Mouse (Mus musculus) heart, postnatal 0 days (tissue): ENCODE data around the gene Myo9a.

ENCODE experiments used
- CTCF ChIP-seq: IDR thresholded peaks from 2 replicates; pipeline ENCODE4 v1.5.1; 2016; ENCODE audit warnings: antibody characterized with exemption, control low read depth, low read depth
- EP300 ChIP-seq: IDR thresholded peaks from 2 replicates; pipeline ENCODE4 v1.6.1; 2016; ENCODE audit warnings: antibody characterized with exemption, low read depth

- TF ChIP-seq EP300: no peak
- no peak for TF ChIP-seq CTCF
Measured at GRCm38 (mm10) chr9:59725515-59725914, 25.2 kb upstream of the Myo9a start.
